Mouse (Mus musculus) B cell, adult 2 months (primary cell): ENCODE measurements around the gene Rimkla.
"Not testable (repeated sequence)": the region's sequence is repeated elsewhere in the genome, so short reads cannot be mapped to it uniquely, and the experiment has no call there.

Source experiments
- DNase-seq, 2 experiments: peaks; one replicate each; pipeline ENCODE4 v3.0.0; 2022

Rimkla gene

DNA sequence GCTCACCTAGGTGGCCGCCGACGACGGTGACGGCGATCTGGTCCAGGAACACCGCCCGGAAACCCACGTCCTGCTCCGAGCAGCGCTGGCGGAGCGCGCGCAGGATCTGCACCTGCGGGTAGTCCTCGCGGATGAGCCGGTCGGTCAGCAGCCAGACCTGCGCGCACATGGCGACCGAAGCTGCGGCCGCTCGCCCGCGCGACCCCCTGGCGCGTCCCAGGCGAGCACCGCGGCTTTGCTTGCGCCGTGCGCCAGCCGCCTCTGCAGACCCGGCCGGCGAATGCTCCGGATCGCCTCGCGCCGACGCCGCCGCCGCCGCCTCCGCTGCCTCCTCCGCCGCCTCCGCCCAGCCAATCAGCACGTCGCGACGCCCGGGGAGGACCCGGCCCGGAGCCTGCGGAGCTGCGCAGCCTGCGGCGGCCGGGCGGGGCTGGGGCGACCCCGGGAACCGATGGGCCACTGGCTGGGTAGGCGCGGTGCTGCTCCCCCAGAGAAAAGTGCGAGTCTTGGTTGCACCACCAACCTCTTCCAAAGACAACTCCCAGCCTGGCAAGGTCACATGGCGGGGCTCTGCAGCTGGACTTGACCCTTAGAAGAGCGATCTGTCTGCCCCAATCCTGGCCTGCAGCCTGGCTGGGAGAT is at the start of gene Rimkla:
Rimkla (minus strand) TSS at position 338 of the 642 bp plus-strand sequence.
- peak; percentile 3 to 25 for DNase-seq

DNA sequence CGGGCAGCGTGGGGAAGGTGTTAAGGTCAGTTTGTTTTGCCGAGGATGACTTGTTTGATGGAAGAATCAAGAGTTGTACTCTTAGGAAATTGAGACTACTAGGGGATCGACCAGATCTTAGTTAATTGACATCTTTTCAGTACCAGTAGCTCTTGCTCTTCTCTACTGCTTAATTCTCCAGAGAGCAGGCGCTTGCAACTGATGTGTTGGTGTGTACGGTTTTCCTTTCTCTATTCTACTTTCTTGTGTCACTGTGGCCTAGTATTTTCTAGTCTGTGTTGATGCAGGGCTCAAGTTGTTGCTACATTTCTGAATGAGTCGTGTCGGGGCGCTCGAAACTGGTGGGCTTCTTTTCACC is 48.1 kb upstream of the Rimkla start:
- DNase-seq = no peak

DNA sequence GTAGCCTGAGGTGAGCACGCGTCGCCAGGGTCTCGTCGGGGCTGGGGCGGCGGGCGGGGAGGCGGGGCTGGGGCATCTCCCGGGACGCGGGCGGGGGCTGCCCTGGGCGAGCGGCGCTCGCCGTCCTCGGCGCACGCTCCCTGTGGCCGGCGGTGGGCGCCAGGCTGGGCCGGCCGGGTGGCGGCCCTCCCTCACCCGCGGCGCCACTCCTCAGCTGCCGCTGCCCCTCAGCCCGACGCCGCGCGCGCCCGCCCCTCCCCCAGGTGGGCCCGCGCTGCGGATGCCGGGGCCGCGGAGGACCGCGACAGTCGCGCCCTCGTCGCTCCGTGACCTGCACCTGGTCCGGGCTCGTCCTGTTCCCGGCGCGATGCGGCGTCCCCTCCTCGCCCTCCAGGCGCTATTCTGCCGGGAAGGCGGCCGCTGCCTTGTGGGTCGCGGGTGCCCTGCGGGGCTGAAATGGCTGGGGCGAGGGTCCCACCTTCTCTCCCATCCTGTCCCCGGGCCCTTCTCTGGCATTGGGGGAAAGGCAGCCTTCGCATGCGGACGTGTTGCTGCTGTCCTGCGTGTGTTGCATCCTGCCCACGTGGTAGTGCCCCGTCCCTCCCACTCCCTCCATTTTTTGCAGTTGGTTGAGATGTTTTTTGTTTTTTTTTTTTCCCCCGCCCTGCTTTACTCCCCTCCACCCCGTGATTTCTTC is 47.6 kb upstream of the Rimkla start:
- peak; percentile 66 for DNase-seq

DNA sequence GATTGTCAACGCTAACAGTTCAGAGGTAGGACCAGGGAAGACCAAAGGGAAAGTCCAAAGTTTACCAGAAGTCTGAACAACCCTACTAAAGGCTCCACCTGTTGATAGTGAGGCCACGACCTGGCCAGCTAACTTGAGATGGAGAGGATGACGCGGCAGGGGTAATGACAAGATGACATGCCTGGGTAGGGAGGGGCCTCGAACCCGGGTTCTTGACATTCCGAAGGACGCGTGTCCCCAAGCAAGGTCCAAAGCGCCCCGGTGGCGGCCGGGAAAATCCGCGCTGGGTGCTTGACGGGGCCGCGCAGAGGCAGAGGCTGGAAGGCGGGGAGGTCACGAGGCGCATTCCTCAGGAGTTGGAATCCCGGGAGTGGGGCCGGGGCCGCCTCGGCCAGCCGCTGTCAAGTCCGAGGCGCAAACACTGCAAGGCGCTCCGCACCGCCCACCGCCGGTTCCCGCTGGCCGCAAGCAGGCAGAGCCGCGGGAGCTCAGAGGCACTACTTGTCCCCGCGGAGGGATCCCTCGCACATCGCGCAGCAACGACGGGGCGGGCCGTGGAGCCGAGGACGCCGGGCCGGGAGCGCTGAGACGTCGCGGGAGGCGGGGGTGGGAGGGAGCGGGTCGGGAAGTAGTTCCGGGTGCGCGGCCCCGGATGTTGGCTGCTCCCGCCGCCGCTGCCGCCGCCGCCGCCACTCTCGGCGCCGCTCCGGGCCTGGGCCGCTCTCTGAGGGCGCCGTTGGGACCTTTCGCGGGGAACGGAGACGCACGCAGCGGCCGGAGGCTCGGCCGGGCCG is 46.8 kb upstream of the Rimkla start, which contains the start of gene Frg2f1:
Frg2f1 (minus strand) TSS at position 499 of the 794 bp plus-strand sequence.
- DNase-seq = peak; percentile 93

DNA sequence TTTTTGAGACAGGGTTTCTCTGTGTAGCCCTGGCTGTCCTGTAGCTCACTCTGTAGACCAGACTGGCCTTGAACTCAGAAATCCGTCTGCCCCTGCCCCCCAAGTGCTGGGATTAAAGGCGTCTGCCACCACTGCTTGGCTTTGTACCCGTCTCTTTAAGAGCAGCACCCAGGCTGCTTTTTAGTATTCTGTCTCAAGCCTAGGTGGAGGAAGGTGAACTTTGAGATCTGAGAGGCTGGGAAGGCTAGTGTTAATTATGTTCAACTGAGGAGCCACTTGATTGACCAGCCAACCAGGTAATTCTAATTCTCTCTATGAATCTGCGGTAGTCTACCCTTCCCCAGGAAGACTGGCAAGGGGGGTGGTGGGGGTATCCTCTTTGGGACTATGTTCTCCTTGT is 45.0 kb upstream of the Rimkla start:
- DNase-seq = no peak

DNA sequence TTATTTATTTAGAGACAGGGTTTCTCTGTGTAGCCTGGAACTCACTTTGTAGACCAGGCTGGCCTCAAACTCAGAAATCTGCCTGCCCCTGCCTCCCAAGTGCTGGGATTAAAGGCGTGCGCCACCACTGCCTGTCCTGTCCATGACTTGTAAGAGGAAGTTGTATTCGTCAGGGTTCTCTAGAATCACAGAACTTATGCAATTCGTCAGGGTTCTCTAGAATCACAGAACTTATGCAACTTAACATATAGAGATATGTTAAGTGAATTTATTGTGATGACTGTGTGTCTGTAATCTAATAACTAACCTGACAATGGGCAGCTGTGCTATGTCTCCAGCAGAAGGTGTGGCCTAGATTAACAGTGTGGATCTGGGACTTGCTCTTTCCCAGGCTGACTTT is 44.2 kb upstream of the Rimkla start, which contains the start of gene Foxj3:
Foxj3 (plus strand) TSS at position 390 of the 400 bp plus-strand sequence.
- not testable (repeated sequence) for DNase-seq

DNA sequence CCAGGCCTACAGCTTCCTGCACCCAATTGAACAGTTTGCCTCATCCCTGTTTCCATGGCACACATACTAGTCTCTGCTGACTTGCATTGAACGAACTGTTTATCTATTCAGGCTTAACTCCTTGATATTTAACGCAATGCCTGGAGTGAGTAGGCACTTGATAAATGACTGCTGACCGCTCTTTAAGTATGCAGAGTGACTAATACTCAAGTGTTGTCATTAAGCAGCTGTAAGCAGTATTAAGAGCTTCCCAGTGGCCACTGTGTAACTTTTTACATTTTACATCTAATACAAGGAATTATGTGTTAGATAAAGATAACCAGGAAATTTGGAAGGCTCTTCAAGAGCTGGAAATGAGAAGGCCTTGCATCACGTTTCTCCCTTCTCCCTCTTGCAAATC is 42.7 kb upstream of the Rimkla start:
- no peak for DNase-seq

DNA sequence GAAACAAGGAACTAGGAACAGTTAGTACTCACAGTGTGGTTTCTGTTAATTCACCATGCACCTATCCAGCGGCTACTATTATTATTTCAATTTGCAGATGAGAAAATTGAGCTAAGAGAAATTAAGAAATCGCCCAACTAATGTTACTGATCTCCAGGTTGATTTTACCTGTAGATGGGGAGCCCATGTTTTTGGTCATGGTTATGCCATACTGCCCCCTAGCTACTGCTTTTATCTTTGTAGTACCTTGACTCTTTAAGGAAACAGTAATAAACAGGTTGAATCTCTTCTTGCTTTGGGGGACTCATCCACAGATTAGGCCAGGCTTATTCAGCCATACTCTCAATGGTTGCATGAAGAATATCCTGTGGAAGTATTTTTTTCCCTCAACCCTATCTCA is 39.4 kb upstream of the Rimkla start:
- DNase-seq = peak; percentile 16 to 25

DNA sequence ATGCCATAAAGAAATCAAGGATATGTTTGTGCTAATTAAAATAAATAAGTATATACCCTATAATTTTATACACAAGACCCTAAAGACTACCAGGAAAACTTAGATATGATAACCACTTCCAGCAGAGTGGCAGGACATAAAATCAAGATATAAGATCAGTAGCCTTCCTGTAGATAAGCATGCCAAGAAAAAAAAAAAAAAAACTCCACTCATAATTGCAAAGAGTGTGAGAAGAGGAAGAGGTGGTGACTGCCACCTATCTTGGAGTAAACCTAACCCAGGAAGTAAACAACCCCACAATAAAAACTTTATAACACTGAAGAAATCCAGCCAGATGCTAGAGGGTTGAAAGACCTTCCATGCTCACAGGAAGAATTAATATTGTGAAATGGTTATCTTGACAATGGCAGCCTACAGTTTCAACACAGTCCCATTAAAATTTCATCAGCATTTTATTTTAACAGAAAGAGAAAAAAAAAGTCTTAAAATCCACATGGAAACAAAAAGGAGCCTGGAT is 34.0 kb upstream of the Rimkla start:
- DNase-seq = no peak

DNA sequence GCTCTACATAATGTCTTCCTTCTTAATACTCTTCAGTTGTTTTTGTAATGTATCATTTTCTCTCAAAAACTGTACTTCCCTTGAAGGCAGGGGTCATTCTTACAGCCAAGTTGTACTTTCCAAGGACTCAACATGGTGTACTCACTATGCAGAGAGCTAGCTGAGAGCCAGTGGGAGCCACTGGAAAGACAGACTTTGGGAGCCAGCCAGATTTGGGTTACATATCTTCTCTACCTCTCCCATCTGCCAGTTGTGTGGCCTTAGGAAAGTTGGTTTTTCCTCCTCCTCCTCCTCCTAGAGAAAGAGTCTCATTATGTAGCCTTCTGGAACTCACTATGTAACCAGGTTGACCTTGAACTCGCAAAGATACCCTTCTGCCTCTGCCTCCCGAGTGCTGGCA is 32.0 kb upstream of the Rimkla start:
- DNase-seq = no peak

DNA sequence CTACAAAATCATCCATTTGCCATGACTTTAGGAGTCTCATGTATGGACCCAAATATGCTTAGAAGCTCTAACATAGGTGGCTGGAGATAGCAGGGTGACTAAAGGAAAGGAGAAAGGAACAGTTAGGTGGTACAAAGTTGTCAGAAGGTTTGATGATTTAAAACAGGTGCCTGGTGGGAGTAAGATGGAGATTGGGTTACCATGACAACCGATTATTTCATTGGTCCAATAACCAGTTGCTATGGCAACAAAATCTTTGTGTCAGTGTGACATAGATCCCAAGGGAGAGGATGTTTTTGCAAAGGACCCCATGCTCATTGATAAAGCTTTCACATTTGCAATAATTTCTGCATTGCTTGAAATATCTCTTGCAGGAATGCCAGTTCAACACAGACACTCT is 31.6 kb upstream of the Rimkla start:
- DNase-seq = no peak

DNA sequence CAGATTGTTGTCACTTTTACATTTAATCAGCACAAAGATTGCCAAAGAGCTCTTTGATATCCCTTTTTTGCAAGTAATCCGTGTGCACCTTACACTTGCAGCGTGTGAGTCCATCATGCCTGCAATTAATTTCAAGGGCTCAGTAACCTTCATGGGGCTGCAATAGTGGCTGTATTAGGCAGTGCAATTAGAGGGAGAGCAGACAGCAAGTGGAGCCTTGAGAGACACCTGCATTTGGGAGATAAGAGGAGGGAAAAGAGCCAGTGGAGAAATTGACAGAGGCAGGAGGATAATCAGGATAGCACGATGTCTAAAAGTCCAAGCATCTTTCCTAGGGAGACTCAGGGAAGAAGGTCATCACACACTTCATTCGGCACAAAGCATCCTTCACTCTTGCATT is 31.1 kb upstream of the Rimkla start:
- DNase-seq = no peak

DNA sequence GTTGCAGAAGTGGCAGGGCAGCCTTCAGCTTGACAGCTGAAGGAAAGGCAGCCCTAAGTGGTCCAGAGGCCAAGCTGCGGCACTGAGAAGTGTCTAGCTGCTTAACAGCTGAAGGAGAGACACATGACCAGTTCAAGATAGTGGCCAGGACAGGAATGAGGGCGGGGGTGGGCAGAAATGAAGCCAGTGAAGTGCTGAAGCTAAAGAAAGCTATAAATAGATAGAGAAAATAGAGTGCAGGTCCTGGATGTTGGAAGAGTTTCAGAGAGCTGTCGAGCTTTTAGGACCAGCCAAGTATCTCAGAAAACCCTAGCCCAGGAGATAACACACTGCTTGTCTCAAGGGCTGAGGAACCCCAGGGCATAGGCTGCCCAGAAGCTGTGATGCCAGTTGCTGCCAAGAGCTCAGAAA is 20.3 kb upstream of the Rimkla start:
- no peak for DNase-seq

DNA sequence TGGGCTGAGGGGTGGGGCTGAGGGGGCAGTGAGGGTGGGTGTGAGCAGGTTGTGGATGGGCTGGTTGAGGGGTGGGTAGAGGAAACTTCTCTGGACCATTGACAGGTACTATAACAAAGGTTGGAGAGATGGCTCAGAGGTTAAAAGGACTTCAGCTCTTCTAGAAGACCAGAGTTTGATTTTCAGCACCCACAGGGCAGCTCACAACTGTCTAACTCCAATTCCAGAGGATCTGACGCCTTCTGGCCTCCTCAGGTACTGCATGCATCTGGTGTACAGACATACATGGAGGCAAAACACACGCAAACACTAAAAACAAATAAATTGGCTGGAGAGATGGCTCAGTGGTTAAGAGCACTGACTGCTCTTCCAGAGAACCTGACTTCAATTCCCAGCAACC is 19.2 kb upstream of the Rimkla start:
- DNase-seq = no peak

DNA sequence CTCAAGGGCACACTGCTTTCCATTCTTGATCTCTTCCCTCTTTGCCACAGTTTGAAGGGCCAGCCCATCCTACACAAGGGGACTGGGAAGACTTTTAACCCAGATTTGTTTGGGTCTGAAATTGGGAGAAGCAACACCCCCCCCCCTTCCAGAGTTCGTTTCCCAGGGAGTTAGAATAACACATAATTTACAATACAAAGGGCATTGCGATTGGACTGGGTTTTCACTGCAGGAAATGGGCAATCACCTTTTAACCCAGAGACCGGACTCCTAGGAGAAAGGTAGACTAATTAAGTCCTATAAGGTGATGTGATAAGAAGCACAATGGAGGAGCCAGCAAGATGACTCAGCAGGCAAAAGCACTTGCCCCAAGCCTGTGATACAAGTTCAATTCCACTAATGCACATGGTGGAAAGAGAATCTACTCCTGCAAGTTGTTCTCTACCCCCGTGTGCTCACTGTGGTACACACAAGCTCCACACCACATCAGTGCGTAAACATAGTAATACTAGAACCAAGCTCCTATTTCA is 6.0 kb upstream of the Rimkla start:
- DNase-seq = no peak

DNA sequence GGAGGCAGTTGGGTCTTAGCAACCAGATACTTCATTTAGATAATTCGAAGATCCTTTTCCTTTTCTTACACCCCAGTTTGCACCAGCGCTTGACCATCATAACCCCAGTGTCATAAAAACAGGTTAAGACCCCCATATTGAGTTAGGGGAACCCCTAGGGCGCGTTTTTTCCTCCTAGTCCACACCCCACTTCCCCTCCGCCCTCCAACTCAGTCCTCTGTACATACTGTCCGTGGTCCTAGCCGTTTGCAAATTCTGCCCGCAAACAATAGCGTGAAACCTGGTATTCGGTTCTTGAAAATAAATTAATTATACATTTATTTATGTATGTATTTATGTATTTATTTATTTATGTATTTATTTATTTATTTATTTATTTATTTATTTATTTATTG is 502 bp upstream of the Rimkla start:
- DNase-seq = no peak

DNA sequence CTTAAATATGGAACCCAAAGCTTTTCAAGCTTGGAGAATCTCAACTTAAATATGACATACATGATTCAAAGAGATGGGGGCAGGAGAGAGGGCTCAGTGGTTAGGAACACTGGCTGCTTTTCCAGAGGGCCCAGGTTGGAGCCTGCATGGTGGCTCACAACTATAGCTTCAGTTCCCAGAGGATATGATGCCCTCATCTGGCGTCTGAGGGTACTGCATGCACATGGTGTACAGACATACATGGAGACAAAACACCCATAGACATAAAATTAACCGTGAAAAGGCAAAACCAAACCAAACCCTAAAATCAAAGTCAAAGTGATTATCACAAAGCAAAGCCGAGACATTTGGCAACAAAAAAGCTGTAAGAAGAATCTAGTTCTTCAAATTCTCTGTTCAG is 1.6 kb downstream of the Rimkla start:
- peak; percentile 40 to 45 for DNase-seq

DNA sequence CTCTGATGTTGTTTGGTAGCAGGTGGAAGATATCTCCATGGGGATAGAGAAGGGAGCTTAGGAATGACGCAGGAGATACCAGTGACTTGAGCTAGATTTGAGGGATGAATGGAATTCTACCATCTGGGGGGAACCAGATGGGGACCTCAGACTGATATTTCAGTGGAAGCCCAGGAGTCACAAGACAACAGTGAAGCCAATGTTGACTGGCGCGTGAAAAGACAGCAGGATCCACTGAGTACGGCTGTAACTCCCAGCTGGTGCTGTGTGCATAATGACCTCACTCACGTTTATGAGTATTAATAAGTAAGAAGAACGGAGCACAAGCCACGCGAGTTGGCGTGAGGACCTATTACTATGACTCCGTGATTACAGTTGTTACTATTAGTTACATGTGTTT is 2.8 kb downstream of the Rimkla start:
- no peak for DNase-seq

DNA sequence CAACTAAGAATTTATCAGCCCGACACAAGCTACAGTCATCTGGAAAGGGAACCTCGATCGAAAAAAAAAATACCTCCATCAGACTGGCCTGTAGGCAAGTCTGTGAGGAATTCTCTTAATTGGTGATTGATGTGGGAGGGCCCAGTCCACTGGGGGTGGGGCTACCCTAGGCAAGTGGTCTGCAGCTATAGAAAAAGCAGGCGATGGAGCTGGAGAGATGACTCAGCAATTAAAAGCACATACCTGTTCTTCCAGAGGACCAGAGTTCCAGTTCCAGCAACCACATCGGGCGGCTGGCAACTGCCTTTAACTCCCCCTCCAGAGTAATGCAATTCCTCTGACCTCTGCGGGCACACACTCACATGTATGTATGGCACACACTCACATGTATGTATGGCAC is 7.5 kb downstream of the Rimkla start:
- DNase-seq = no peak

DNA sequence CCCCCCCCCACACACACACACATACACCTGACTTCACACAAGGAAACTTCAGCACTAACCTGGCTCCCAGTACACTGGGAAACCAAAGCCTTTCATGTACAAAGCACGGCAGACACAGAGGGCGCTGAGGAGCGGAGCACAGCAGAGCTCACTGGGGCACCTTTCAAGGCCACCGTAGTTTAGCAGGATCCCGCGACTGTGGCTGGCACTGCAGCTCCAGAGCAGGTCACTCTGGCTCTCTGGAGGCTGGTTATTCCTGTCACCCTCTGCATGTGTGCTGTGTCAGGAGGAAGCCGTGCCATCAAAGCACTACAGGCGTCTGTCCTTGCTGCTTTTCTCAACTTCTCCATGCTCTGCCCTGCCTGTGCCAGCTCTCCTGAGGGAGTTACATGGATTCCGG is 9.4 kb downstream of the Rimkla start:
- no peak for DNase-seq

DNA sequence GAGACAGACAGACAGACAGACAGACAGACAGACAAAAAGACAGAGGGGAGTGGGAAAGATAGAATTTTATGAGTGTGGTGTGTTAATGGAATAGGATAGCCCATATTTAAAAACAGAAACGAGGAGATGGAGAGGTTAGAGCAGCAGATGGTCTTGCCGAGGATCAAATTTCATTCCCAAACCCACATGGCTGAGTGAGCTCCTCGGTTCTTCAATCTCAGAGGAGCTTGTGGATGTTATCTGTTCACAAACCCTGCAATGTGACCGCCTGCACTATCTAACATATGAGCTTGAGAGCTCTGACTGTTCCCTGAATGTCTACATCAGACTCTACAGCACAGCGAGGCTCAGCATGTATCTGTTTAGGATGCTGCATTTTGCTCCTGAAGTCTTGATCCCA is 19.3 kb downstream of the Rimkla start:
- no peak for DNase-seq

DNA sequence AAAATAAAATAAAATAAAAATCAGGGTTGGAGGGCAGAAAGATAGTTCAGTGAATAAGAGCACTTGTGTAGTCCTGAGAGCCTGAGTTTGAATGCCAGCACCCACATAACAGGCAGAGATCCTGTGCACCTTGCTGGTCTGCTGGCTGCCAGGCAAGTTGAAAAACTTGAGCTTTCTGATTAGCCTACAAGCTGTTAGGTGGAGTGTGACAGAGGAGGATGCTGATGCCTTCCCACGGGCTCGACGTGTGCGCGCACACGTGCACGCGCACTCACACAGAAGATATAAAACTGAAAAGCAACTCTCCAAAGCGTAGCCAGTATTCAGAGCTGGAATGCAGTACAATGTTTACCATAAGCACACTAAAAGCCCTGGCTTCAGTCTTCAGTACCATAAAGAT is 19.9 kb downstream of the Rimkla start:
- no peak for DNase-seq

DNA sequence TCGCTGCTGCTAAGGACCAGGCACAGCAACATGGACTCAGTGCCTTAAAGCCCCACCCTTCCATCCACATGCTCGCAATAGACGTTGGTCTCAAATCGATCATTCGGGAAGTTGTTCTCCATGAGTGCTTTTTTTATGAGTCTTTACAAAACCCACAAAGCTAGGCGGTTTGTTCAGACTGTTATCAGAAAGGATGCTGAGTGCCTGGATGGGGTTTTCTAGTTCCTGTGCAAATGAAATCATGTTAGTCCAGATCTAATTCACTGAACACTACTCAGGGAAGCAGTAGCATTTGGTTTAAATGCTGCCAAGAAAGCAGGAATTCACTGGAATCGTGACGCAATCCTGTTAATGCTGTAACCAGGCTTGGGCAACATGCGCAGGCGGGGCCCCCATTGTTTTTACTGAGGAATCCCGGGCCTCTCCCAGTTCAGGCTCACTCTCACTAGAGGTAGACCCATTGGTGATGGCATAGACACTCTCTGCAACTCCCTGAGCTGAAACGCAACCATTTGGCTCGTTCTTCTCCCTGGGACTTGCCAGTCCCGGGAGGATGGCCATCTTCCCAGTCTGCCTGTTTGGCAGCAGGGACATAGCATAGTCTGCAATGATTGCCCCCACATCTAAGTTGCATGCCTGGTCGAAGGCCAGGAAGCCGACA is 24.6 kb downstream of the Rimkla start:
- DNase-seq = no peak
